Mouse (Mus musculus) ES-E14 (cell line): ENCODE data around the gene Mrpl54. TPM values are rescaled to one million over a fixed set of nuclear protein-coding genes. Genes with fewer than 3 reads are reported as not detected.
A peak's percentile ranks its signal among the peaks of the same experiment; 100 is the strongest.

Experiments used
- DNase-seq: peaks from one replicate; pipeline ENCODE4 v3.0.0-alpha.2; 2013; ENCODE audit warnings: low read depth, low spot score
- H3K27ac ChIP-seq: 2 replicates; pipeline ENCODE4 v1.5.1; 2012; ENCODE audit warnings: low read depth, mild to moderate bottlenecking, low read length, moderate library complexity, mixed read lengths; ENCODE audit not compliant: poor library complexity, insufficient read depth, severe bottlenecking
- H3K36me3 ChIP-seq: 2 replicates; pipeline ENCODE4 v1.6.1; 2012; ENCODE audit warnings: mild to moderate bottlenecking, low read length, moderate library complexity, mixed read lengths; ENCODE audit not compliant: control insufficient read depth, poor library complexity, insufficient read depth, severe bottlenecking
- H3K4me1 ChIP-seq, 2 experiments: fragments of 150-350 bp in 1 of 2; sonication (generic) in 1 of 2; 2 replicates each; pipeline ENCODE4 v1.6.1; 2012; ENCODE audit warnings: low read length in 2 of 2, mild to moderate bottlenecking in 1 of 2, mixed read lengths in 1 of 2; ENCODE audit not compliant: control insufficient read depth in 2 of 2, insufficient read depth in 2 of 2, poor library complexity in 1 of 2
- H3K4me3 ChIP-seq, 2 experiments: fragments of 150-350 bp in 1 of 2; sonication (generic) in 1 of 2; 2 replicates each; pipeline ENCODE4 v1.5.1; 2012; ENCODE audit warnings: low read length in 2 of 2, low read depth in 1 of 2, mild to moderate bottlenecking in 1 of 2, mixed read lengths in 1 of 2; ENCODE audit not compliant: insufficient read depth in 1 of 2, poor library complexity in 1 of 2, severe bottlenecking in 1 of 2
- H3K9ac ChIP-seq: 2 replicates; pipeline ENCODE4 v1.6.1; 2012; ENCODE audit warnings: low read depth, mild to moderate bottlenecking, low read length, mixed read lengths; ENCODE audit not compliant: poor library complexity, insufficient read depth, severe bottlenecking
- H3K9me3 ChIP-seq: fragments of 150-350 bp; sonication (generic); 2 replicates; pipeline ENCODE4 v1.6.1; 2012; ENCODE audit warnings: low read depth, mild to moderate bottlenecking, low read length; ENCODE audit not compliant: control insufficient read depth, insufficient read depth
- CHD2 ChIP-seq: IDR thresholded peaks from 2 replicates; pipeline ENCODE4 v1.6.1; 2014; ENCODE audit warnings: mild to moderate bottlenecking, low read depth, low read length, inconsistent platforms
- HCFC1 ChIP-seq: IDR thresholded peaks from 2 replicates; pipeline ENCODE4 v1.6.1; 2012; ENCODE audit warnings: low read length, inconsistent platforms, borderline replicate concordance; ENCODE audit not compliant: insufficient read depth
- MAFK ChIP-seq: IDR thresholded peaks from 2 replicates; pipeline ENCODE4 v1.6.1; 2014; ENCODE audit warnings: mild to moderate bottlenecking, low read depth, low read length, inconsistent platforms; ENCODE audit not compliant: insufficient read depth
- ZC3H11A ChIP-seq: IDR thresholded peaks from 2 replicates; pipeline ENCODE4 v1.6.1; 2012; ENCODE audit warnings: low read depth, mild to moderate bottlenecking, inconsistent platforms, low read length, borderline replicate concordance
- ZNF384 ChIP-seq: IDR thresholded peaks from 2 replicates; pipeline ENCODE4 v1.6.1; 2012; ENCODE audit warnings: low read depth, low read length, inconsistent platforms
- in situ Hi-C, 2 experiments: fragments of 600-800 bp; cut with MboI; formaldehyde crosslinking; loops; one replicate each; pipeline ENCODE4 v1.15.1; 2025; ENCODE audit warnings: low sequenced_read_pairs in 2 of 2, inconsistent platforms in 1 of 2; ENCODE audit not compliant: unreplicated experiment in 2 of 2
- total RNA-seq: library from RNA; depleted of rRNA; stranded (reverse); fragments of 300-350 nt; gene quantifications from 2 replicates; pipeline ENCODE4 v1.2.3, GENCODE M21; 2012

Gene Mrpl54
- total RNA-seq, 1 experiment = 138 TPM

- in situ Hi-C loops = no loop called here
- H3K27ac ChIP-seq = no peak overlapping the region
These were observed 26.7 kb upstream of the Mrpl54 start for GRCm38 (mm10) chr10:81293334-81294030.

GRCm38 (mm10) chr10:81292554-81293333 lies 26.0 kb upstream of the Mrpl54 start, which contains the start of gene Pip5k1c:
Gene Pip5k1c (plus strand): TSS chr10:81292963.
- Histone ChIP-seq H3K4me1 (peaks cover 4 to 29% of the 10 kb centered on the region in 2 experiments), H3K4me3 (peak within 1 kb of the TSS; percentile 83 to 97), H3K36me3 (peaks cover 5% of the 10 kb centered on the region; the same call in 1 of the 2 replicates), H3K9ac (peak within 1 kb of the TSS; percentile 97), H3K9me3 (no peaks in the 10 kb centered on the region), H3K27ac (peak within 1 kb of the TSS; percentile 67; the same call in 1 of the 2 replicates)
- TF ChIP-seq MAFK = no peak
- peak; percentile 60; the same call in 1 of the 2 replicates for TF ChIP-seq HCFC1
- TF ChIP-seq CHD2 = 0 out of 2 replicates have a peak, but pooled peaks have one; percentile 31
- DNase-seq = peak; percentile 100
- in situ Hi-C loops = no loop called here

More at GRCm38 (mm10) chr10:81293334-81294030, 26.7 kb upstream of the Mrpl54 start:
- Histone ChIP-seq H3K9ac (peak overlapping the region; percentile 97), H3K36me3 (peaks cover 5% of the 10 kb centered on the region; the same call in 1 of the 2 replicates), H3K4me1 (peaks cover 4 to 27% of the 10 kb centered on the region in 2 experiments), H3K9me3 (no peaks in the 10 kb centered on the region), H3K4me3 (peak overlapping the region; percentile 83 to 97)
- TF ChIP-seq ZC3H11A (no peak), MAFK (no peak), ZNF384 (no peak), CHD2 (no peak), HCFC1 (no peak)
- no peak for DNase-seq

GRCm38 (mm10) chr10:81291511-81292104 lies 24.9 kb upstream of the Mrpl54 start, which contains the start of gene Tjp3:
Gene Tjp3 (minus strand): TSS chr10:81291581.
- TF ChIP-seq CHD2 = no peak
- TF ChIP-seq ZC3H11A = no peak
- no peak for TF ChIP-seq MAFK
- no peak for TF ChIP-seq HCFC1
- TF ChIP-seq ZNF384 = no peak
- peaks cover 4 to 32% of the 10 kb centered on the region in 2 experiments for H3K4me1 ChIP-seq
- DNase-seq = no peak
- no peak within 1 kb of the TSS for H3K27ac ChIP-seq
- in situ Hi-C loops = no loop called here
- H3K36me3 ChIP-seq = peaks cover 5% of the 10 kb centered on the region; the same call in 1 of the 2 replicates
- H3K9ac ChIP-seq = 0 out of 2 replicates have a peak within 1 kb of the TSS, but pooled peaks have one; percentile 12
- H3K4me3 ChIP-seq = peak within 1 kb of the TSS; percentile 40 to 45; a peak in 3 of 4 replicates
- no peaks in the 10 kb centered on the region for H3K9me3 ChIP-seq

GRCm38 (mm10) chr10:81290698-81291460 lies 24.1 kb upstream of the Mrpl54 start:
- Histone ChIP-seq H3K4me1 (peaks cover 4 to 32% of the 10 kb centered on the region in 2 experiments), H3K9me3 (no peaks in the 10 kb centered on the region), H3K4me3 (peak overlapping the region; percentile 40 to 45; a peak in 3 of 4 replicates)

More at GRCm38 (mm10) chr10:81290698-81291460, 24.1 kb upstream of the Mrpl54 start:
- DNase-seq = no peak
- TF ChIP-seq ZC3H11A (no peak), ZNF384 (no peak), HCFC1 (no peak), MAFK (no peak), CHD2 (no peak)
- H3K36me3 ChIP-seq = peaks cover 5% of the 10 kb centered on the region; the same call in 1 of the 2 replicates
- in situ Hi-C loops = no loop called here
- 0 out of 2 replicates have a peak overlapping the region, but pooled peaks have one; percentile 12 for H3K9ac ChIP-seq
- no peak overlapping the region for H3K27ac ChIP-seq
